Mouse (Mus musculus) thymus, postnatal 0 days (tissue): ENCODE measurements at regions not wholly inside any gene's neighbourhood (a gene's known extent, or its start where the extent isn't known, plus 50 kb on each side); places are given as distances from the start of the nearest gene placed in this dataset.

Source experiments
- DNase-seq: peaks from one replicate; pipeline ENCODE4 v3.0.0-alpha.2; 2015; ENCODE audit warnings: low spot score

GRCm38 (mm10) chr7:79517581-79518337 lies 51.6 kb upstream of the Polg start:
- DNase-seq, result no peak

DNA sequence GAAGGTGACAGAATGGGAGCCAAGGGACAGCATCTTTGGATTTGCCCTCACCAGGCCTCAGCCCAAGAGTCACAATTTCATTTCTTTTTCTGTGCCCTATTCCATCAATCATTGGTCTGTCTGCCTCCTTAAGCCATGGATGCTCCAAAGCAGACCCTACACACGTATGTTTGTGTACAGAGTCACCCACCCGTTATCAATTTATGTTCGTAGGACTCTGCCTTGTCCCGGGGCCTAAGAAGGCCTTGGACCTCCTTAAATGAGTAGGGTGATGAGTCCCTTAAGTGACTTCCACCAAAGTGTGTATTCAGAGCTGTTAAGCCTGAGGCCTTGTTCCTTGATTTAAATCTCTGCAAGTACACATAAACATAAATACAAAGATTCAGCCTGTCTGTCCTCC lies 50.1 kb upstream of the Polg start:
- DNase-seq, result no peak
